Mouse (Mus musculus): Measurements from ENCODE around the gene Npepps. TPM values are rescaled to one million over a fixed set of nuclear protein-coding genes. Genes with fewer than 3 reads are reported as not detected.
A peak's percentile ranks its signal among the peaks of the same experiment; 100 is the strongest.
"Not testable (repeated sequence)": the region's sequence is repeated elsewhere in the genome, so short reads cannot be mapped to it uniquely, and the experiment has no call there.

Npepps gene
- polyA plus RNA-seq, 1 experiment from 2014 or later, result 142 TPM

DNA sequence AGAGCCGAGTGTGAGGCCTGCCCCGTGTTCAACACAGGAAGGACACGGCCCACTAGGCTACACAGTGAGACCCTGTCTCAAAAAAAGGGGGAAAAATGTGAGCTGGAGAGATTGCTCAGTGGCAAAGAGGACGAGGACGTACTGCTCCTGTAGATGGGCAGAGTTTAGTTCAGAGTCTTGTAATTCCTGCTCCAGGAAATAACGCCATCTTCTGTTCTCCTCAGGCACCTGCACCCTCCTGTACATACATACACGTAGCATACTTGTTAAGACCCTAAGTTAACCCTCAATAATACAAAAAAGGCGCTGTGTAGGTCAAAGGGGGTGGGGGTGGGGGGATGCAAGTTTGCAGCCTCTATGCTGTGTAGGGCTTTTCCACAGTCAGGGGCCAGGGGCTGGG lies 83.4 kb downstream of the Npepps start:
- no peak overlapping the region for H3K9ac ChIP-seq (ENCODE audit: low read depth, low read length)
- H3K9me3 ChIP-seq (ENCODE audit: control insufficient read depth, low read length), result no peaks in the 10 kb centered on the region
- no peak overlapping the region for H3K4me3 ChIP-seq (ENCODE audit: low read length)
- H3K36me3 ChIP-seq (ENCODE audit: control insufficient read depth, insufficient read depth, low read length), result no peaks in the 10 kb centered on the region
- 84% methylated on average over 8 of the region's 8 CpGs for WGBS
- no peak for ATAC-seq
- no peak overlapping the region for H3K27ac ChIP-seq (ENCODE audit: low read depth, low read length)
- no peaks in the 10 kb centered on the region for H3K4me1 ChIP-seq (ENCODE audit: control insufficient read depth, insufficient read depth, low read depth, low read length)
- no peak overlapping the region for H3K4me2 ChIP-seq (ENCODE audit: low read length)
- H3K27me3 ChIP-seq (replicated peaks; ENCODE audit: control insufficient read depth, insufficient read depth, low read length), result no peaks in the 10 kb centered on the region

DNA sequence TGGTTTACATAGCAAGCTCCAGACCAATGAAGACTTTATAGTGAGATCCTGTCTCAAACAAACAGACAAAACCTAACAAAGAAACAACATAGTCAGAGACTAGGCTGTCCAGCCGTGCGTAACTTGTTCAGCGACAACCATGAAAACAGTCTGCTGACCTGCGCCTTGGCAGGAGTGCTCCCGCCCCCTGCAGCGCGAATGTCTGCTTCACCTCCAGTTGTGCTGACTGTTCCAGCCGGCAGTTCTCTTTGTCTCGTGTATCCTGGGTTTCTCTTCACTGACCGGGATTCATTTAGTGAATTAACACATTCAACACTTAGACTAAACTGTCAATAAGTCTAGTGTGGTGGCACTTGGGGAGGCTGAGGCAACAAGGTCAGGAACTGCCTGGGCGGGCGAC lies 83.9 kb downstream of the Npepps start:
- no peak overlapping the region for H3K4me2 ChIP-seq (ENCODE audit: low read length)
- no peaks in the 10 kb centered on the region for H3K27me3 ChIP-seq (replicated peaks; ENCODE audit: control insufficient read depth, insufficient read depth, low read length)
- H3K36me3 ChIP-seq (ENCODE audit: control insufficient read depth, insufficient read depth, low read length), result no peaks in the 10 kb centered on the region
- ATAC-seq, result no peak
- 56% methylated on average over 12 of the region's 12 CpGs for WGBS
- H3K9ac ChIP-seq (ENCODE audit: low read depth, low read length), result no peak overlapping the region
- no peak overlapping the region for H3K27ac ChIP-seq (ENCODE audit: low read depth, low read length)
- H3K4me1 ChIP-seq (ENCODE audit: control insufficient read depth, insufficient read depth, low read depth, low read length), result no peaks in the 10 kb centered on the region
- H3K9me3 ChIP-seq (ENCODE audit: control insufficient read depth, low read length), result no peaks in the 10 kb centered on the region
- no peak overlapping the region for H3K4me3 ChIP-seq (ENCODE audit: low read length)

DNA sequence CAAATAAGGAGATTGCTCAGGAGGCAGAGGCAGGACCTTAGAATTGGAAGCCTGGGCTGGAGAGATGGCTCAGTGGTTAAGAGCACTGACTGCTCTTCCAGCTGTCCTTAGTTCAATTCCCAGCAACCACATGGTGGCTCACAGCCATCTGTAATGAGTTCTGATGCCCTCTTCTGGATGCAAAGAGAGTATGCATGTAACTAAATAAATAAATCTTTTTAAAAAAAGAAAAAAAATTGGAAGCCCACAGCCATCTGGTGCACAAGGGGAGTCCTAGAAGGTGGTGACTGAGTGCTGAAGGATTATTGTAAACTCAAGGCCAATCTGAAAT lies 87.9 kb downstream of the Npepps start:
- Histone ChIP-seq H3K4me3 (ENCODE audit: low read length) (no peak overlapping the region), H3K9me3 (ENCODE audit: control insufficient read depth, low read length) (no peaks in the 10 kb centered on the region), H3K4me2 (ENCODE audit: low read length) (no peak overlapping the region), H3K27ac (ENCODE audit: low read depth, low read length) (no peak overlapping the region), H3K36me3 (ENCODE audit: control insufficient read depth, insufficient read depth, low read length) (no peaks in the 10 kb centered on the region), H3K9ac (ENCODE audit: low read depth, low read length) (no peak overlapping the region), H3K4me1 (ENCODE audit: control insufficient read depth, insufficient read depth, low read depth, low read length) (peaks cover 6% of the 10 kb centered on the region), H3K27me3 (replicated peaks; ENCODE audit: control insufficient read depth, insufficient read depth, low read length) (no peaks in the 10 kb centered on the region)
- no peak for ATAC-seq

DNA sequence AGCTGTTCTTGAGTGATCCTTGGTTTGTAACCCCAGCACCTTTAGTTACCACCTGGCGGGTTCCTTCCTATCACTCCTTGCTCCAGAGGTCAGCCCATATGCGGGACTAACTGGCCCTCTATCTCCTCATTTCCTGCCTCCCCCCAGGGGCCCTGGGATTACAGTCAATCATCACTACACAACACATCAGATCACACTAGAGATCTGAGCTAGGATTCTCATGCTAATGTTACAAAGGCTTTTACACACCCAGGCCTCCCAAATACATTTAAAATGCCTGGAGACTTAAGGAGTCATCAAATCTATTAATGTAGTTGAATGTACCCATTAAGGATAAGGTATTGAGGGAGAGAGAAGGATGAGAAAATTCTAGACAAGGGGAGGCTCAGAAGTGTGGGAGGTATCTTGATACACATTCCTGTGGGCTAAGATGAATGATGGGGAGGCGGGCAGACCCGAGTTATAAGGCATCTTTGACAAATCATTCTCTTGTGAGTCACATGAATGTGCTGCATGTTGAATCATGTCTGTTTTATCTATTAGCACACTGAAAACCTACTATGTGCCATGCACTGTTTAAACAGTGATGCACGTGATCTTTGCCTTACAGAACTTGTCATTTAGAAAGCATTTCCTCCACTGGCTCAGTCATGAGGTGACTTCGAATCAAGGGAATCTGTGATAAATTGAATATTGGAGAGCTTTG lies 88.4 kb downstream of the Npepps start:
- no peak for ATAC-seq
- no peak overlapping the region for H3K4me3 ChIP-seq (ENCODE audit: low read length)
- no peak overlapping the region for H3K4me2 ChIP-seq (ENCODE audit: low read length)
- H3K4me1 ChIP-seq (ENCODE audit: control insufficient read depth, insufficient read depth, low read depth, low read length), result peaks cover 6% of the 10 kb centered on the region
- no peak overlapping the region for H3K9ac ChIP-seq (ENCODE audit: low read depth, low read length)
- 81% methylated on average over 6 of the region's 6 CpGs for WGBS
- no peaks in the 10 kb centered on the region for H3K36me3 ChIP-seq (ENCODE audit: control insufficient read depth, insufficient read depth, low read length)
- no peaks in the 10 kb centered on the region for H3K27me3 ChIP-seq (replicated peaks; ENCODE audit: control insufficient read depth, insufficient read depth, low read length)
- no peaks in the 10 kb centered on the region for H3K9me3 ChIP-seq (ENCODE audit: control insufficient read depth, low read length)
- no peak overlapping the region for H3K27ac ChIP-seq (ENCODE audit: low read depth, low read length)

DNA sequence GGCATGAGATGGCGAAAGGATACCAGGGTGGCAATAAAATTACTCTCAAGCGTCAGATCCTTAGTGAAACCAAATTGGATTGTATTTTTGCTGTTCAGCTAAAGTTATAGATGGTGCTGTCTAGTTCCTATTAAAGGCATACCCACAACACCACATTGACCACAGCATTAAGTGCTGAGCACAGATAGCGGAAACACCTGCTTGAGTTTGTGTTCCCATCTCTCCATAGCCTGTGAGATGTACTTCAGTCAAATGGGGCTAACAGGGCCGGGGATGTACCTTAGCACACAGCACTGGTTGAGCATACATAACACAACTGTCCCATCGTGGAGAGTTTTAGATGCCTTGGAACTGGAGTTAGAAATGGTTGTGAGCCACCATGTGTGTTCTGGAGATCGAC lies 89.4 kb downstream of the Npepps start:
- H3K9me3 ChIP-seq (ENCODE audit: control insufficient read depth, low read length), result no peaks in the 10 kb centered on the region
- peaks cover 13% of the 10 kb centered on the region for H3K4me1 ChIP-seq (ENCODE audit: control insufficient read depth, insufficient read depth, low read depth, low read length)
- no peaks in the 10 kb centered on the region for H3K36me3 ChIP-seq (ENCODE audit: control insufficient read depth, insufficient read depth, low read length)
- H3K4me3 ChIP-seq (ENCODE audit: low read length), result no peak overlapping the region
- no peak overlapping the region for H3K9ac ChIP-seq (ENCODE audit: low read depth, low read length)
- no peak overlapping the region for H3K27ac ChIP-seq (ENCODE audit: low read depth, low read length)
- H3K27me3 ChIP-seq (replicated peaks; ENCODE audit: control insufficient read depth, insufficient read depth, low read length), result no peaks in the 10 kb centered on the region
- H3K4me2 ChIP-seq (ENCODE audit: low read length), result no peak overlapping the region
- no peak for ATAC-seq
- WGBS, result 91% methylated on average over 6 of the region's 6 CpGs

DNA sequence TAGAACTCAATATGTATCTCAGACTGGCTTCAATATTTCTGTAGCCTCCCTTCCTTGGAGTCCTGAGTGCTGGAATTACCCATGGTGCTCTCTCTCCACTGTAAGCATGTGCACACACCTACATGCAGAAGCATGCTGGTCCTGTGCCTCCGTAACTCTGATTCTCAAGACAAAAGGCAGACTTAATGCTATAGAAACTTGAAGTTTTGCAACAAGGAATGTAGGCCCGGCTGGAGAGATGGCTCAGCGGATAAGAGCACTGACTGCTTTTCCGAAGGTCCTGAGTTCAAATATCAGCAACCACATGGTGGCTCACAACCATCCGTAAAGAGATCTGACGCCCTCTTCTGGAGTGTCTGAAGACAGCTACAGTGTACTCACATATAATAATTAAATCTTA lies 90.8 kb downstream of the Npepps start:
- not testable (repeated sequence) for H3K27ac ChIP-seq (ENCODE audit: low read depth, low read length); H3K36me3 ChIP-seq (ENCODE audit: control insufficient read depth, insufficient read depth, low read length); H3K27me3 ChIP-seq (replicated peaks; ENCODE audit: control insufficient read depth, insufficient read depth, low read length); H3K9me3 ChIP-seq (ENCODE audit: control insufficient read depth, low read length); H3K4me3 ChIP-seq (ENCODE audit: low read length); ATAC-seq; H3K9ac ChIP-seq (ENCODE audit: low read depth, low read length); H3K4me2 ChIP-seq (ENCODE audit: low read length)
- peaks cover 15% of the 10 kb centered on the region for H3K4me1 ChIP-seq (ENCODE audit: control insufficient read depth, insufficient read depth, low read depth, low read length)
- 86% methylated on average over 6 of the region's 6 CpGs for WGBS

DNA sequence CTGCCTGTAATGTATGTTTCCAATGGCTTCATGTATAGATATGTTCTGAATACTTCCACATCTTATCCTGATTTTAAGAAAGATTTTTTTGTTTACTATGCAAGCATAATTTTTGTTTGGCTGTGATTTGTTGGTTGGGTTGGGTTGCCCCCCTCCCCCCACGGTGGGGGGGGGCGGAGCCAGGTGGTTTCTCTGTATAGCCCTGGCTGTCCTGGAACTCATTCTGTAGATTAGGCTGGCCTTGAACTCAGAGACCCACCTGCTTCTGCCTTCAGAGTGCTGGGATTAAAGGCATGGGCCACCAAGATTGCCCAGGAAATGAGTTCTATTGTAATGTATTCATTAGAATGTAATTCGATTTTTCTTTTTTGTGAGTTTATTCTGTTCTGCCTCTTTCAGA lies 91.2 kb downstream of the Npepps start:
- Histone ChIP-seq H3K27me3 (replicated peaks; ENCODE audit: control insufficient read depth, insufficient read depth, low read length) (no peaks in the 10 kb centered on the region), H3K4me3 (ENCODE audit: low read length) (peak overlapping the region; percentile 94; the same call in 1 of the 2 replicates), H3K27ac (ENCODE audit: low read depth, low read length) (no peak overlapping the region; the same call in 1 of the 2 replicates), H3K4me1 (ENCODE audit: control insufficient read depth, insufficient read depth, low read depth, low read length) (peaks cover 17% of the 10 kb centered on the region), H3K9me3 (ENCODE audit: control insufficient read depth, low read length) (no peaks in the 10 kb centered on the region), H3K9ac (ENCODE audit: low read depth, low read length) (no peak overlapping the region), H3K36me3 (ENCODE audit: control insufficient read depth, insufficient read depth, low read length) (peaks cover 5% of the 10 kb centered on the region; the same call in 1 of the 2 replicates), H3K4me2 (ENCODE audit: low read length) (peak overlapping the region; percentile 84)
- no peak for ATAC-seq
- 37% methylated on average over 3 of the region's 3 CpGs for WGBS

DNA sequence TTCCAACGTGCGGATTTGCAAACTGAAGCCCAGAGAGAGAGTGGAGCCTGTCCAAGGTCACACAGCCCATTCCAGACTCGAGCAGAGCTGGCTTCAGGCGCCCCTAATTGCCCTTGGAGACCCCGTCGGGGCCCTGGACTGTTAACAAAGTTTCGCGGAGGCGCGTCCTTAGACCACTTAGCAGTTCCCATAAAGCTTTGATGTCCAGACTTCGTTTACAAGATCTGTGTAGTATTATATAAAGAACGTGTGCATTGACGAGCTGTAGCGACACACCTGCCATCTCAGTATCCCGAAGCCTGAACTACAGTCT lies 91.8 kb downstream of the Npepps start:
- WGBS, result under 1% methylated on average over 15 of the region's 15 CpGs
- no peaks in the 10 kb centered on the region for H3K27me3 ChIP-seq (replicated peaks; ENCODE audit: control insufficient read depth, insufficient read depth, low read length)
- no peak for ATAC-seq
- peak overlapping the region; percentile 84 for H3K4me2 ChIP-seq (ENCODE audit: low read length)
- peak overlapping the region; percentile 74 for H3K9ac ChIP-seq (ENCODE audit: low read depth, low read length)
- peak overlapping the region; percentile 90 for H3K27ac ChIP-seq (ENCODE audit: low read depth, low read length)
- no peaks in the 10 kb centered on the region for H3K9me3 ChIP-seq (ENCODE audit: control insufficient read depth, low read length)
- H3K4me3 ChIP-seq (ENCODE audit: low read length), result peak overlapping the region; percentile 94
- H3K36me3 ChIP-seq (ENCODE audit: control insufficient read depth, insufficient read depth, low read length), result peaks cover 9% of the 10 kb centered on the region
- H3K4me1 ChIP-seq (ENCODE audit: control insufficient read depth, insufficient read depth, low read depth, low read length), result peaks cover 17% of the 10 kb centered on the region

DNA sequence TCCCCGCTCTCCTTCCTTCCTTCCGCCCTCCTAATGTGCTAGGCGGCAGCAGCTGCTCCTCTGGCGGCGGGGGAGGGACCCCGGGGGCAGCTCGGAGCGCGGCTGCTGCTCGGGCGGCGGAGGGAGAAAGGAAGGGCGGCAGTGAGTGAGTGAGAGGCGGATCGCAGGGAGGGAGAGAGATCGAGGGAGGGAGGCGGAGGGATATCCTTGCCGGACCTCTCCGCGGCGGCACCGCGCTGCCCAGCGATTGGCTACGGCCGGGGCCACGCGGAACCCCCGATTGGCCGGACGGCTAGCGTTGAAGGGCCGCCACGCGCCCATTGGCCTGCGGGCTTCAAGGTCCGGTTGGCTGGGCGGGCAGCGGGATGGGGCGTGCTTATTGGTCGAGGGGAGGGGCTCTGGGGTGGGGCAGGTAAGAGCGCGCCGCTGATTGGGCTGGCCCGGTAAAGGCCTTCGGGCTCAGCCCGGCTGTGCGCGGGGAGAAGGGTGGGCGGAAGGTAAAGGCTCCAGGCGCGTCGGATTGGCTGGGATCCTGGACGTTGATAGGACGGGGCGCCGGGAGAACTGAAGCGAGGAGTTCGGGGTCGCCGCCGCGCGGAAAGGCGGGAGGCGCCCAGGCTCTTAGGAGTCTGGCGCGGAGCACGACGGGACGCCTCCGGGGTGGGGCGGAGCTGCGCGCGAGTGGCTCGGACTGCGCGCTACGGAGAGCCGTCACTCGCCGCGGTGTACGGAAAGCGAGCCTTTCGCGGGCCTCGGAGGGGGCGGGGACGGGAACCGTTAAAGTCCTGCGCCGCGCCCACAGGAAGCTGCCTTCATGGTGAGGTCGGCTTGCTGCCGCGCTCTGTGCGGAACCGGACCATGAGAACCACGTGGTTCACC lies 92.4 kb downstream of the Npepps start, which contains the start of gene Kpnb1:
Gene Kpnb1 (minus strand): TSS at position 118 of the 879 bp plus-strand sequence.
- H3K27me3 ChIP-seq (replicated peaks; ENCODE audit: control insufficient read depth, insufficient read depth, low read length), result no peaks in the 10 kb centered on the region
- H3K36me3 ChIP-seq (ENCODE audit: control insufficient read depth, insufficient read depth, low read length), result peaks cover 15% of the 10 kb centered on the region
- peak within 1 kb of the TSS; percentile 87 for H3K9ac ChIP-seq (ENCODE audit: low read depth, low read length)
- peak within 1 kb of the TSS; percentile 94 for H3K4me3 ChIP-seq (ENCODE audit: low read length)
- H3K4me1 ChIP-seq (ENCODE audit: control insufficient read depth, insufficient read depth, low read depth, low read length), result peaks cover 17% of the 10 kb centered on the region
- WGBS, result under 1% methylated on average over 93 of the region's 101 CpGs
- H3K27ac ChIP-seq (ENCODE audit: low read depth, low read length), result peak within 1 kb of the TSS; percentile 98
- ATAC-seq, result peak; percentile 97
- H3K4me2 ChIP-seq (ENCODE audit: low read length), result peak within 1 kb of the TSS; percentile 84
- no peaks in the 10 kb centered on the region for H3K9me3 ChIP-seq (ENCODE audit: control insufficient read depth, low read length)

Measured in hindbrain, embryonic 16.5 days (tissue).